Mouse (Mus musculus): Measurements from ENCODE around the gene Hnrnpab. TPM values are rescaled to one million over a fixed set of nuclear protein-coding genes. Genes with fewer than 3 reads are reported as not detected.

The Hnrnpab gene
- total and polyA plus RNA-seq, 3 experiments = 893 to 2,181 (median 1,100) TPM

- TF ChIP-seq MAZ (IDR thresholded peaks at IDR 0.05; ENCODE audit: low read depth, low read length) (no peak), ZMIZ1 (IDR thresholded peaks at IDR 0.05; ENCODE audit: low read depth, low read length) (no peak), BHLHE40 (IDR thresholded peaks at IDR 0.05; ENCODE audit: low read depth, low read length) (no peak), POLR2AphosphoS2 (IDR thresholded peaks at IDR 0.05; ENCODE audit: low read depth, low read length) (no peak), ZC3H11A (IDR thresholded peaks at IDR 0.05; ENCODE audit: low read depth, low read length) (no peak), MAX (IDR thresholded peaks at IDR 0.05; ENCODE audit: low read length) (no peak), JUND (conservative IDR thresholded peaks at IDR 0.05; ENCODE audit: low read depth, low read length) (no peak), IRF4 (IDR thresholded peaks at IDR 0.05; ENCODE audit: low read depth, low read length) (no peak)
- dilution Hi-C loops (cut with MboI; ENCODE audit: extremely low pct_ligation_motif_present, extremely low pct_unique_long_range_greater_than_20kb, low sequenced_read_pairs) = no loop called here
- H3K27me3 ChIP-seq (replicated peaks) = peaks cover 19% of the 10 kb centered on the region
Measured at GRCm38 (mm10) chr11:51579024-51579423, 27.6 kb downstream of the Hnrnpab start.

GRCm38 (mm10) chr11:51577587-51577986, 29.1 kb downstream of the Hnrnpab start:
- H3K36me3 ChIP-seq (replicated peaks in 1 of 2; ENCODE audit: control insufficient read depth in 1 of 2, insufficient read depth in 1 of 2, low read length in 1 of 2) = no peaks in the 10 kb centered on the region
- dilution Hi-C loops (cut with MboI; ENCODE audit: extremely low pct_ligation_motif_present, extremely low pct_unique_long_range_greater_than_20kb, low sequenced_read_pairs) = no loop called here
- peaks cover 20 to 34% of the 10 kb centered on the region in 2 experiments for H3K4me1 ChIP-seq (ENCODE audit: control insufficient read depth in 1 of 2, insufficient read depth in 2 of 2)
- no peak overlapping the region for H3K4me3 ChIP-seq (replicated peaks in 1 of 3; ENCODE audit: low read depth in 2 of 3, low read length in 2 of 3, poor library complexity in 1 of 3)
- peak; percentile 17; the same call in 1 of the 2 replicates for TF ChIP-seq ETS1 (conservative IDR thresholded peaks at IDR 0.05; ENCODE audit: low read depth, low read length)
- TF ChIP-seq TBP (conservative IDR thresholded peaks at IDR 0.05; ENCODE audit: low read depth, low read length) = peak; percentile 63
- TF ChIP-seq BHLHE40 (IDR thresholded peaks at IDR 0.05; ENCODE audit: low read depth, low read length) = no peak
- TF ChIP-seq MYC (IDR thresholded peaks at IDR 0.05; ENCODE audit: low read depth, low read length) = 0 out of 2 replicates have a peak, but pooled peaks have one; percentile 41
- TF ChIP-seq MAFK (IDR thresholded peaks at IDR 0.05; ENCODE audit: insufficient replicate concordance, low read length) = 0 out of 2 replicates have a peak, but pooled peaks have one; percentile 39
- peak; percentile 93 for TF ChIP-seq IRF4 (IDR thresholded peaks at IDR 0.05; ENCODE audit: low read depth, low read length)
- TF ChIP-seq CHD2 (IDR thresholded peaks at IDR 0.05; ENCODE audit: low read length) = peak; percentile 71
- TF ChIP-seq EP300 (IDR thresholded peaks at IDR 0.05; ENCODE audit: low read length) = peak; percentile 89
- TF ChIP-seq USF2 (conservative IDR thresholded peaks at IDR 0.05; ENCODE audit: low read depth, low read length) = no peak
- TF ChIP-seq POLR2A (IDR thresholded peaks at IDR 0.05; ENCODE audit: low read depth, low read length) = 0 out of 2 replicates have a peak, but pooled peaks have one; percentile 25
- TF ChIP-seq NELFE (IDR thresholded peaks at IDR 0.05; ENCODE audit: low read depth, low read length) = no peak
- 0 out of 2 replicates have a peak, but pooled peaks have one; percentile 41 for TF ChIP-seq TCF12 (IDR thresholded peaks at IDR 0.05; ENCODE audit: low read depth, low read length)
- no peak for TF ChIP-seq PAX5 (IDR thresholded peaks at IDR 0.05; ENCODE audit: low read length)
- TF ChIP-seq RCOR1 (conservative IDR thresholded peaks at IDR 0.05; ENCODE audit: low read depth, low read length) = peak; percentile 76; the same call in 1 of the 2 replicates
- peak; percentile 61 for TF ChIP-seq ELF1 (IDR thresholded peaks at IDR 0.05; ENCODE audit: low read depth, low read length)
- TF ChIP-seq HCFC1 (IDR thresholded peaks at IDR 0.05; ENCODE audit: low read depth, low read length) = no peak
- peak; percentile 74 for DNase-seq (ENCODE audit: extremely low read depth)
- peak overlapping the region; percentile 46 for H3K4me2 ChIP-seq (ENCODE audit: insufficient read depth, low read depth, poor library complexity, severe bottlenecking)
- in situ Hi-C loops (cut with MboI; ENCODE audit: low pct_ligation_motif_present, low pct_unique_long_range_greater_than_20kb, low sequenced_read_pairs) = no loop called here
- no peaks in the 10 kb centered on the region for H3K79me2 ChIP-seq (replicated peaks; ENCODE audit: control insufficient read depth, extremely low read depth, insufficient read depth, poor library complexity, severe bottlenecking)
- no peaks in the 10 kb centered on the region for H3K9me3 ChIP-seq (replicated peaks; ENCODE audit: low read length)
- no peak overlapping the region for H3K9ac ChIP-seq (ENCODE audit: insufficient read depth, low read depth)
- peaks cover 25% of the 10 kb centered on the region for H3K27me3 ChIP-seq (replicated peaks)
- H3K27ac ChIP-seq (ENCODE audit: insufficient read depth, low read depth) = no peak overlapping the region

More at GRCm38 (mm10) chr11:51579024-51579423, 27.6 kb downstream of the Hnrnpab start:
- H3K9me3 ChIP-seq (replicated peaks; ENCODE audit: low read length) = no peaks in the 10 kb centered on the region
- H3K9ac ChIP-seq (ENCODE audit: insufficient read depth, low read depth) = no peak overlapping the region
- H3K27ac ChIP-seq (ENCODE audit: insufficient read depth, low read depth) = no peak overlapping the region
- no peak for DNase-seq (ENCODE audit: extremely low read depth)
- H3K4me2 ChIP-seq (ENCODE audit: insufficient read depth, low read depth, poor library complexity, severe bottlenecking) = no peak overlapping the region
- in situ Hi-C loops (cut with MboI; ENCODE audit: low pct_ligation_motif_present, low pct_unique_long_range_greater_than_20kb, low sequenced_read_pairs) = no loop called here
- peaks cover 22 to 47% of the 10 kb centered on the region in 2 experiments for H3K4me1 ChIP-seq (ENCODE audit: control insufficient read depth in 1 of 2, insufficient read depth in 2 of 2)
- no peaks in the 10 kb centered on the region for H3K79me2 ChIP-seq (replicated peaks; ENCODE audit: control insufficient read depth, extremely low read depth, insufficient read depth, poor library complexity, severe bottlenecking)
- H3K36me3 ChIP-seq (replicated peaks in 1 of 2; ENCODE audit: control insufficient read depth in 1 of 2, insufficient read depth in 1 of 2, low read length in 1 of 2) = no peaks in the 10 kb centered on the region
- no peak overlapping the region for H3K4me3 ChIP-seq (replicated peaks in 1 of 3; ENCODE audit: low read depth in 2 of 3, low read length in 2 of 3, poor library complexity in 1 of 3)
